Mouse (Mus musculus) ES-Bruce4 (cell line): ENCODE measurements around the gene Ctnna3.

Source experiments
- CTCF ChIP-seq: IDR thresholded peaks from one replicate; pipeline ENCODE4 v1.8.1; 2011; ENCODE audit warnings: low read depth, low read length
- EP300 ChIP-seq: IDR thresholded peaks from 2 replicates; pipeline ENCODE4 v1.6.1; 2011; ENCODE audit warnings: low read depth, low read length; ENCODE audit not compliant: insufficient read depth

GRCm38 (mm10) chr10:63771656-63772055 lies 341.8 kb downstream of the Ctnna3 start:
- TF ChIP-seq CTCF, result no peak
- TF ChIP-seq EP300, result no peak
